Mouse (Mus musculus): ENCODE results near the gene Mlc1.

The Mlc1 gene

GRCm38 (mm10) chr15:88955342-88955741, 23.5 kb downstream of the Mlc1 start:
- no peak for TF ChIP-seq CTCF (conservative IDR thresholded peaks at IDR 0.05; ENCODE audit: low read length)
- TF ChIP-seq POU5F1 (IDR thresholded peaks at IDR 0.05; ENCODE audit: borderline replicate concordance, low read length), result no peak
- no peak for TF ChIP-seq NANOG (IDR thresholded peaks at IDR 0.05; ENCODE audit: borderline replicate concordance, low read length)
- Histone ChIP-seq H3K27me3 (ENCODE audit: insufficient read depth, low read length) (peaks cover 62% of the 10 kb centered on the region), H3K4me3 (replicated peaks; ENCODE audit: low read length) (peak overlapping the region; percentile 79; the same call in 1 of the 2 replicates), H3K4me1 (replicated peaks; ENCODE audit: low read depth, low read length) (peaks cover 14% of the 10 kb centered on the region), H3K36me3 (ENCODE audit: insufficient read depth, low read length) (no peaks in the 10 kb centered on the region), H3K9me3 (ENCODE audit: low read length) (no peaks in the 10 kb centered on the region)

- peaks cover 61% of the 10 kb centered on the region for H3K27me3 ChIP-seq (ENCODE audit: insufficient read depth, low read length)
- no peaks in the 10 kb centered on the region for H3K9me3 ChIP-seq (ENCODE audit: low read length)
- peak within 1 kb of the TSS; percentile 79 for H3K4me3 ChIP-seq (replicated peaks; ENCODE audit: low read length)
- peaks cover 14% of the 10 kb centered on the region for H3K4me1 ChIP-seq (replicated peaks; ENCODE audit: low read depth, low read length)
- no peak for TF ChIP-seq CTCF (conservative IDR thresholded peaks at IDR 0.05; ENCODE audit: low read length)
- TF ChIP-seq NANOG (IDR thresholded peaks at IDR 0.05; ENCODE audit: borderline replicate concordance, low read length), result no peak
- TF ChIP-seq POU5F1 (IDR thresholded peaks at IDR 0.05; ENCODE audit: borderline replicate concordance, low read length), result no peak
- H3K36me3 ChIP-seq (ENCODE audit: insufficient read depth, low read length), result no peaks in the 10 kb centered on the region
Observed at GRCm38 (mm10) chr15:88954368-88955072, 24.3 kb downstream of the Mlc1 start, which contains the start of gene Ttll8. TSS of gene Ttll8 (minus strand) at chr15:88954418.

GRCm38 (mm10) chr15:88951246-88951645, 27.6 kb downstream of the Mlc1 start:
- Histone ChIP-seq H3K36me3 (ENCODE audit: insufficient read depth, low read length) (no peaks in the 10 kb centered on the region), H3K4me3 (replicated peaks; ENCODE audit: low read length) (no peak overlapping the region), H3K27me3 (ENCODE audit: insufficient read depth, low read length) (peaks cover 39% of the 10 kb centered on the region), H3K4me1 (replicated peaks; ENCODE audit: low read depth, low read length) (peaks cover 15% of the 10 kb centered on the region), H3K9me3 (ENCODE audit: low read length) (no peaks in the 10 kb centered on the region)
- TF ChIP-seq POU5F1 (IDR thresholded peaks at IDR 0.05; ENCODE audit: borderline replicate concordance, low read length), result no peak
- no peak for TF ChIP-seq NANOG (IDR thresholded peaks at IDR 0.05; ENCODE audit: borderline replicate concordance, low read length)
- TF ChIP-seq CTCF (conservative IDR thresholded peaks at IDR 0.05; ENCODE audit: low read length), result no peak

- TF ChIP-seq POU5F1 (IDR thresholded peaks at IDR 0.05; ENCODE audit: borderline replicate concordance, low read length) (no peak), NANOG (IDR thresholded peaks at IDR 0.05; ENCODE audit: borderline replicate concordance, low read length) (no peak), CTCF (conservative IDR thresholded peaks at IDR 0.05; ENCODE audit: low read length) (no peak)
- Histone ChIP-seq H3K36me3 (ENCODE audit: insufficient read depth, low read length) (no peaks in the 10 kb centered on the region), H3K4me3 (replicated peaks; ENCODE audit: low read length) (no peak overlapping the region), H3K9me3 (ENCODE audit: low read length) (no peaks in the 10 kb centered on the region), H3K4me1 (replicated peaks; ENCODE audit: low read depth, low read length) (peaks cover 6% of the 10 kb centered on the region; the same call in 1 of the 2 replicates), H3K27me3 (ENCODE audit: insufficient read depth, low read length) (no peaks in the 10 kb centered on the region; the same call in 1 of the 2 replicates)
Observed at GRCm38 (mm10) chr15:88946851-88947250, 32.0 kb downstream of the Mlc1 start.

GRCm38 (mm10) chr15:88943896-88944551, 34.8 kb downstream of the Mlc1 start:
- no peak overlapping the region for H3K4me3 ChIP-seq (replicated peaks; ENCODE audit: low read length)
- H3K9me3 ChIP-seq (ENCODE audit: low read length), result no peaks in the 10 kb centered on the region
- no peaks in the 10 kb centered on the region; the same call in 1 of the 2 replicates for H3K27me3 ChIP-seq (ENCODE audit: insufficient read depth, low read length)
- no peak for TF ChIP-seq CTCF (conservative IDR thresholded peaks at IDR 0.05; ENCODE audit: low read length)
- no peak for TF ChIP-seq POU5F1 (IDR thresholded peaks at IDR 0.05; ENCODE audit: borderline replicate concordance, low read length)
- no peak for TF ChIP-seq NANOG (IDR thresholded peaks at IDR 0.05; ENCODE audit: borderline replicate concordance, low read length)
- H3K4me1 ChIP-seq (replicated peaks; ENCODE audit: low read depth, low read length), result peaks cover 22% of the 10 kb centered on the region
- no peaks in the 10 kb centered on the region for H3K36me3 ChIP-seq (ENCODE audit: insufficient read depth, low read length)

GRCm38 (mm10) chr15:88942783-88943182, 36.0 kb downstream of the Mlc1 start:
- peaks cover 29% of the 10 kb centered on the region for H3K4me1 ChIP-seq (replicated peaks; ENCODE audit: low read depth, low read length)
- no peak overlapping the region for H3K4me3 ChIP-seq (replicated peaks; ENCODE audit: low read length)
- H3K27me3 ChIP-seq (ENCODE audit: insufficient read depth, low read length), result no peaks in the 10 kb centered on the region; the same call in 1 of the 2 replicates
- TF ChIP-seq NANOG (IDR thresholded peaks at IDR 0.05; ENCODE audit: borderline replicate concordance, low read length), result no peak
- TF ChIP-seq CTCF (conservative IDR thresholded peaks at IDR 0.05; ENCODE audit: low read length), result no peak
- no peak for TF ChIP-seq POU5F1 (IDR thresholded peaks at IDR 0.05; ENCODE audit: borderline replicate concordance, low read length)
- H3K9me3 ChIP-seq (ENCODE audit: low read length), result no peaks in the 10 kb centered on the region
- no peaks in the 10 kb centered on the region for H3K36me3 ChIP-seq (ENCODE audit: insufficient read depth, low read length)

- Histone ChIP-seq H3K36me3 (ENCODE audit: insufficient read depth, low read length) (no peaks in the 10 kb centered on the region), H3K27me3 (ENCODE audit: insufficient read depth, low read length) (no peaks in the 10 kb centered on the region), H3K4me1 (replicated peaks; ENCODE audit: low read depth, low read length) (peaks cover 23% of the 10 kb centered on the region), H3K4me3 (replicated peaks; ENCODE audit: low read length) (no peak overlapping the region), H3K9me3 (ENCODE audit: low read length) (0 out of 2 replicates have a peak, but pooled peaks cover 4% of the 10 kb centered on the region)
- TF ChIP-seq NANOG (IDR thresholded peaks at IDR 0.05; ENCODE audit: borderline replicate concordance, low read length), result no peak
- TF ChIP-seq CTCF (conservative IDR thresholded peaks at IDR 0.05; ENCODE audit: low read length), result no peak
- TF ChIP-seq POU5F1 (IDR thresholded peaks at IDR 0.05; ENCODE audit: borderline replicate concordance, low read length), result no peak
Observed at GRCm38 (mm10) chr15:88937291-88937650, 41.5 kb downstream of the Mlc1 start.

- no peak for TF ChIP-seq NANOG (IDR thresholded peaks at IDR 0.05; ENCODE audit: borderline replicate concordance, low read length)
- TF ChIP-seq CTCF (conservative IDR thresholded peaks at IDR 0.05; ENCODE audit: low read length), result no peak
- TF ChIP-seq POU5F1 (IDR thresholded peaks at IDR 0.05; ENCODE audit: borderline replicate concordance, low read length), result no peak
Observed at GRCm38 (mm10) chr15:88936619-88937290, 42.1 kb downstream of the Mlc1 start.

More at GRCm38 (mm10) chr15:88936619-88937290, 42.1 kb downstream of the Mlc1 start:
- peaks cover 23% of the 10 kb centered on the region for H3K4me1 ChIP-seq (replicated peaks; ENCODE audit: low read depth, low read length)
- no peak overlapping the region for H3K4me3 ChIP-seq (replicated peaks; ENCODE audit: low read length)
- H3K36me3 ChIP-seq (ENCODE audit: insufficient read depth, low read length), result no peaks in the 10 kb centered on the region
- H3K9me3 ChIP-seq (ENCODE audit: low read length), result 0 out of 2 replicates have a peak, but pooled peaks cover 4% of the 10 kb centered on the region
- H3K27me3 ChIP-seq (ENCODE audit: insufficient read depth, low read length), result no peaks in the 10 kb centered on the region

Measured in E14TG2a.4 (cell line).